ENCODE assay signal across 17 mouse cellular contexts in genomic region chr3:33967184-33967583, GRCm38 (mm10).
"Had no signal": no experiment of that assay in that cellular context is flagged by ENCODE, and none has a peak within 500 bp of the region (broad histone marks: within the 10 kb centered on the region; RNA-seq: fewer than 3 reads in every experiment).

No protein-coding gene starts in this region.

- H3K27ac ChIP-seq: neural tube, embryonic 12.5 days; neural tube, embryonic 13.5 days; neural tube, embryonic 15.5 days; stomach, embryonic 15.5 days; stomach, postnatal 0 days had no signal

- H3K9me3 ChIP-seq: neural tube, embryonic 12.5 days; neural tube, embryonic 13.5 days; neural tube, embryonic 15.5 days; stomach, embryonic 15.5 days had no signal

- H3K4me3 ChIP-seq: neural tube, embryonic 12.5 days; neural tube, embryonic 13.5 days; neural tube, embryonic 15.5 days; stomach, embryonic 15.5 days had no signal

- H3K27me3 ChIP-seq: neural tube, embryonic 12.5 days; neural tube, embryonic 13.5 days; neural tube, embryonic 15.5 days; stomach, embryonic 15.5 days had no signal

- H3K9ac ChIP-seq: neural tube, embryonic 12.5 days; neural tube, embryonic 13.5 days; neural tube, embryonic 15.5 days; stomach, embryonic 15.5 days had no signal

- H3K4me2 ChIP-seq: neural tube, embryonic 12.5 days; neural tube, embryonic 13.5 days; neural tube, embryonic 15.5 days; stomach, embryonic 15.5 days had no signal

- H3K36me3 ChIP-seq: neural tube, embryonic 12.5 days; neural tube, embryonic 13.5 days; neural tube, embryonic 15.5 days; stomach, embryonic 15.5 days had no signal

- H3K4me1 ChIP-seq: neural tube, embryonic 12.5 days; neural tube, embryonic 13.5 days; neural tube, embryonic 15.5 days; stomach, embryonic 15.5 days had no signal

- DNase-seq: retina, postnatal 1 day; right cerebral cortex, adult 18-20 months; right cerebral cortex, postnatal 14 days; right cerebral cortex, postnatal 25 days; right cerebral cortex, postnatal 4 days; spleen, adult 18-20 months; thymus, adult 18-20 months; thymus, adult 2 months; thymus, postnatal 14 days; thymus, postnatal 25 days; thymus, postnatal 36 days; thymus, postnatal 4 days had no signal
